Mouse (Mus musculus) heart, adult 2 months (tissue): ENCODE results near the gene Creg2. TPM values are rescaled to one million over a fixed set of nuclear protein-coding genes. Genes with fewer than 3 reads are reported as not detected.

ENCODE experiments used
- DNase-seq, 2 experiments: peaks; one replicate each; pipeline ENCODE4 v3.0.0; 2021
- H3K27ac ChIP-seq: fragments of 200-600 bp; 2 replicates; pipeline ENCODE4 v1.8.1; 2022
- H3K27me3 ChIP-seq: fragments of 200-500 bp; 2 replicates; pipeline ENCODE4 v1.6.1; 2012; ENCODE audit warnings: mild to moderate bottlenecking, low read length, inconsistent platforms, mixed read lengths; ENCODE audit not compliant: control insufficient read depth, insufficient read depth
- H3K36me3 ChIP-seq: fragments of 200-500 bp; 2 replicates; pipeline ENCODE4 v1.6.1; 2012; ENCODE audit warnings: low read length, inconsistent platforms; ENCODE audit not compliant: control insufficient read depth, insufficient read depth
- H3K4me1 ChIP-seq: fragments of 200-500 bp; 2 replicates; pipeline ENCODE4 v1.6.1; 2011; ENCODE audit warnings: low read length; ENCODE audit not compliant: control insufficient read depth, insufficient read depth
- H3K4me3 ChIP-seq: fragments of 200-600 bp; 2 replicates; pipeline ENCODE4 v1.8.1; 2022
- H3K79me2 ChIP-seq: fragments of 200-500 bp; replicated peaks from 2 replicates; pipeline ENCODE4 v1.6.1; 2012; ENCODE audit warnings: mild to moderate bottlenecking, inconsistent platforms, low read length, moderate library complexity, mixed read lengths; ENCODE audit not compliant: control insufficient read depth, insufficient read depth
- H3K9ac ChIP-seq: fragments of 200-500 bp; 2 replicates; pipeline ENCODE4 v1.6.1; 2012; ENCODE audit warnings: low read depth, mild to moderate bottlenecking, control low read depth, inconsistent platforms, low read length, mixed read lengths
- CTCF ChIP-seq: fragments of 200-600 bp; IDR thresholded peaks from 2 replicates; pipeline ENCODE4 v1.8.1; 2022; ENCODE audit warnings: antibody characterized with exemption, mild to moderate bottlenecking, moderate library complexity
- EP300 ChIP-seq: fragments of 200-500 bp; IDR thresholded peaks from 2 replicates; pipeline ENCODE4 v1.6.1; 2011; ENCODE audit warnings: low read depth, low read length, control low read depth; ENCODE audit not compliant: insufficient read depth
- POLR2A ChIP-seq: fragments of 200-500 bp; IDR thresholded peaks from 2 replicates; pipeline ENCODE4 v1.6.1; 2011; ENCODE audit warnings: mild to moderate bottlenecking, low read depth, low read length, control low read depth; ENCODE audit not compliant: insufficient read depth
- WGBS: fragments of 180-500 bp; shearing (Covaris S2); methylation state at CpG from one replicate; pipeline ENCODE4 v1.1.7; 2018; 5-methylcytosine and 5-hydroxymethylcytosine counted together
- intact Hi-C: fragments of 180-260 bp; cut with DNase I; formaldehyde crosslinking; loops from one replicate; pipeline ENCODE4 v1.15.1; 2025
- polyA plus RNA-seq: library from polyadenylated mRNA; depleted of rRNA; stranded (reverse); fragments of >200 nt; gene quantifications from 2 replicates; pipeline ENCODE4 v1.2.3, GENCODE M21; 2012
- total RNA-seq, 2 experiments: library from RNA; stranded (reverse); gene quantifications; 2 replicates each; pipeline ENCODE4 v1.2.3; 2021

The Creg2 gene
- total and polyA plus RNA-seq, 3 experiments, result 0.05 TPM; not detected in 2

DNA sequence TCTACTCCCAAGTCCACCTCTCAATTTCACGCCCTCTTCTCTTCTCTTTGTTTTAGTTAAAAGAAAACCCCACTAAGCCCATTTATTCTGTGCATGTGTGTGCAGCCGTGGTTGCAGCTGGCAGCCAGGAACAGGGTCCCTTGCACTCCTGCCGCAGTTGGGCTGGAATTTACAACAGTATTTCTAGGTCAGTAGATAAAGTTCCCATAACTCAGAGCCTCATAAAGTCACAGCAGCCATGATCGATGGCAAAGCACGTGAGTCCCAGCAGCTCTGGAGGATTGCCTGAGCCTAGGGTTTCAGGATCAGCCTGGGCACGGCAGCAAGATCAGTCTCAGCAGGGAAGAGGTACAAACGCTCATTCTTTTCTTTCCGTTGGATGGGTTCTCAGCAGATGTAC lies 32.8 kb downstream of the Creg2 start:
- Histone ChIP-seq H3K27me3 (no peaks in the 10 kb centered on the region), H3K27ac (no peak overlapping the region), H3K4me3 (no peak overlapping the region), H3K36me3 (no peaks in the 10 kb centered on the region), H3K9ac (no peak overlapping the region), H3K79me2 (no peaks in the 10 kb centered on the region), H3K4me1 (no peaks in the 10 kb centered on the region; the same call in 1 of the 2 replicates)
- intact Hi-C loops, result no loop called here
- TF ChIP-seq EP300 (no peak), CTCF (no peak), POLR2A (no peak)
- DNase-seq, result no peak
- 53% methylated on average over 8 of the region's 8 CpGs for WGBS

DNA sequence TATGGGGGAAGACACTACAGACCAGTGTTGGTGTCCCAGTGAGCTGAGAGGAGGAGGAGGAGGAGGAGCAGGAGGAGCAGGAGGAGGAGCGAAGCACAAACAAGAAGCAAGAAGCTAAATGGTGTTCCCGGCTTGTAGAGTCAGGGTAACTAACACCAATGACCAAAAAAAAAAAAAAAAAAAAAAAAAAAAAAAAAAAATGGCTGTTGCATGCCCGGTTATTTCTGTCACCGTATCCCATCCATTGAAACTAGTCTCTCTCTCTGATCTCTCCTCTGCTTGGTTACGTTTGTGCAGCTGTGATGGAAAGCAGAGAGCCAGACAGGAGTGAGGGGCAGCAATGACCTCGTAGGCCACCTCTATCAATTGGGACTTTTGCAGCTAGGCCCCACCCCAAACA lies 35.7 kb downstream of the Creg2 start:
- H3K4me3 ChIP-seq, result no peak overlapping the region
- DNase-seq, result no peak
- no peaks in the 10 kb centered on the region for H3K79me2 ChIP-seq
- no peak overlapping the region for H3K27ac ChIP-seq
- intact Hi-C loops, result loop anchor here (2.0 kb wide), 1 partner anchor 65 kb away; no protein-coding TSS in a partner anchor
- 66% methylated on average over 6 of the region's 6 CpGs for WGBS
- H3K27me3 ChIP-seq, result no peaks in the 10 kb centered on the region
- no peak for TF ChIP-seq CTCF
- no peak for TF ChIP-seq EP300
- no peak for TF ChIP-seq POLR2A
- H3K9ac ChIP-seq, result no peak overlapping the region
- no peaks in the 10 kb centered on the region for H3K36me3 ChIP-seq
- no peaks in the 10 kb centered on the region; the same call in 1 of the 2 replicates for H3K4me1 ChIP-seq

DNA sequence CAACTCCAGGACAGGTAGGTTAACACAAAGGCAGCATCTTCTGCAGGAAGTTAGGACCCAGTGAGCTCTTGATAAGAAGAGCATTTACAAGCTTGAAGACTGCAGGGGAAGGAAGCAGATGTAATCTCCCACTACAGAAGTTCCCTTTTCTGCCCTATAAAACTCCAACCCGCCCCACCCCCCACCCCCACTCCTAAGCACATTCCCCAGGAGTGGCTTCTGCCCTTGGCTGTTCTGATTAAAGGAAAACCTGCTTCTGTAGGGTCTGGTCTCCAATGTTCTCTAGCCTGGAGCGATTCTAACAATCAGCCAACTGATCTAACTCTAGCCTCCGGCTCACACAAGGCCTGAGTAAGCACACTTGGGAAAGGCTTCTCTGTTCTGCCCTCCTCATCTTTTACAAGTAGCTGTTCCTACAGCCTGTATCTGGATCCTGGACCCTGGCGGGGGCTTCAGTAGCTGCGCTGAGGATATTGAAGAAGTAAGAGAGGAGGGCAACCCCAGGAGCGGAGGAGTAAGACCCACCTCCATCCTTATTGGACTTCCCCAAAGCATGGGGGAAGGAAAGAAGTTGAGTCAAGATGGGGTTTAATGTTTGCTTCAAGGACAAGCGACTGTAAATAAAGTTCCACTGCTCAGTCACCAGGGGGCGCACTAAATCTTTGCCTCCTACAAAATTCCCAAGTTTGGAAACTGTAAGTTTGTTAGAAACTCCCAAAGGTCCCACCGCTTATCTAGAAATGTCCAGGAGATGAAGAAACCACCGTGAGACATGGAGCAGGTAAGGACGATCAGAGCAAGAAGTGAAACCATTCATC lies 36.6 kb downstream of the Creg2 start:
- Histone ChIP-seq H3K9ac (no peak overlapping the region), H3K36me3 (no peaks in the 10 kb centered on the region), H3K4me3 (no peak overlapping the region), H3K79me2 (no peaks in the 10 kb centered on the region), H3K27ac (no peak overlapping the region), H3K4me1 (no peaks in the 10 kb centered on the region; the same call in 1 of the 2 replicates), H3K27me3 (no peaks in the 10 kb centered on the region)
- intact Hi-C loops, result loop anchor here (2.0 to 5.0 kb wide), 2 partner anchors 66 to 373 kb away; no protein-coding TSS in a partner anchor
- no peak for TF ChIP-seq POLR2A
- TF ChIP-seq EP300, result no peak
- TF ChIP-seq CTCF, result peak; percentile 86
- 14% methylated on average over 11 of the region's 11 CpGs for WGBS
- DNase-seq, result peak; percentile 31 to 65

DNA sequence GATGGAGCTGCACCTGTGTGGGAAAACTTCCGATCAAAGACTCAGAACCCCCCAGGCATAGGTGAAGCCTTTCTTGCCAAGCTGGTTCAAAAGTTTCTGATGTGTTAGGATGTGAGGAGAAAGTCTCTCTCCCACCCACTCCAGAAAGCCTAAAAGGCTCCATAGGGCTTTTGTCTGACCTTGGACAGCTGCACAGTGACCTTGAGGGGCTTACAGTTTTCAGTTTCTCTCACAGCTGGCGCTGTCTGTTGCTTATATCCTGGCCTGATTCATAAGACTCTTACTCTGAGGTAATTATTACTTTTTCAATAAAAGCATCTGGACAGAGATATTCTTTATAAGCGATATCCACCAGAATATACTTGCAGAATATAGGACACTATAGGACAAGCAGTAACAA lies 38.2 kb downstream of the Creg2 start:
- no peak for DNase-seq
- 91% methylated on average over 3 of the region's 3 CpGs for WGBS
- Histone ChIP-seq H3K36me3 (no peaks in the 10 kb centered on the region), H3K27me3 (no peaks in the 10 kb centered on the region), H3K79me2 (no peaks in the 10 kb centered on the region), H3K27ac (no peak overlapping the region), H3K9ac (no peak overlapping the region), H3K4me1 (peaks cover 2% of the 10 kb centered on the region), H3K4me3 (no peak overlapping the region)
- TF ChIP-seq CTCF, result no peak
- TF ChIP-seq POLR2A, result no peak
- no peak for TF ChIP-seq EP300
- intact Hi-C loops, result loop anchor here (5.0 kb wide), 1 partner anchor 374 kb away; no protein-coding TSS in a partner anchor

DNA sequence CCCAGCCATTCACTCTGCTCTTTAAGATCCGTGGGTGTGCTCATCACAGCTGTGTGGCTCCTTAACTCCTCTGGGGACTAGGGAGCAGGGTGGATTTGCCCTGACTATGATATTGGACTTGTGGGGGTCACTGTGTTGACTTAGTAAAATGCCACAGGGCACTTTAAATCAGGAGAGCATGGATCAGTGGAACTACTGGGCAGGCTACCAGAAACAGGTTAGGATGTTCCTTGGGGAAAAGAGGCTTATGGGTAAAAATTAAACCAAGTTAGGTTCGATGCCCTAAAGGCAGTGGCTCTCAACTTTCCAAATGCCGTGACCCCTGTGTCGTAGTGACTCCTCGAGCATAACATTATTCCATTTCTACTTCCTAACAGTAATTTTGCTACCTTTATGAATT lies 38.8 kb downstream of the Creg2 start:
- Histone ChIP-seq H3K27ac (no peak overlapping the region), H3K27me3 (no peaks in the 10 kb centered on the region), H3K79me2 (no peaks in the 10 kb centered on the region), H3K9ac (no peak overlapping the region), H3K4me3 (no peak overlapping the region), H3K4me1 (peaks cover 2% of the 10 kb centered on the region), H3K36me3 (no peaks in the 10 kb centered on the region)
- WGBS, result 85% methylated on average over 5 of the region's 5 CpGs
- intact Hi-C loops, result loop anchor here (5.0 kb wide), 1 partner anchor 375 kb away; no protein-coding TSS in a partner anchor
- TF ChIP-seq EP300 (no peak), CTCF (no peak), POLR2A (no peak)
- no peak for DNase-seq

DNA sequence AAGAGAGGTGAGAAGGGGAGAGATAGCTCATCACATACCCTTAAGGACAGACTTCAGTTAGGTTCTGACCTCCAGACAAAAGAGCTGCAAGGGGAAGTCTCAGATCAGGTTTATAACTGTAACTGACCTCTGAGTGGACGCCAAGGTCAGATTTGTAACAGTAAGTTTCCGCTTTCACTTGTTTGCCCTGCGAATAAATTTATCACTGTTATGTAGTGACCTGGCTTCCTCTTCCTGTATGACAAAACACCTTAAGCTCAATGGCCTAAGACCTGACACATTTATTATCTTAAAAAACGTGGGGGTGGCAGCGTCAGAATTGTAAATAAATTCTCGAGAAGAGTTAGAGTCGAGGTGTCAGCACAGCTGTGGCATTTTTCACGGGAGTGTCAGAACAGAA lies 42.7 kb downstream of the Creg2 start:
- intact Hi-C loops, result no loop called here
- no peak for DNase-seq
- Histone ChIP-seq H3K4me1 (peaks cover 2% of the 10 kb centered on the region), H3K79me2 (no peaks in the 10 kb centered on the region), H3K4me3 (no peak overlapping the region), H3K9ac (no peak overlapping the region), H3K36me3 (no peaks in the 10 kb centered on the region), H3K27me3 (no peaks in the 10 kb centered on the region), H3K27ac (no peak overlapping the region)
- WGBS, result 27% methylated on average over 8 of the region's 8 CpGs
- TF ChIP-seq EP300 (no peak), POLR2A (no peak), CTCF (no peak)
